Comparison of ENCODE assay signal across 12 mouse cellular contexts in the genomic region with DNA sequence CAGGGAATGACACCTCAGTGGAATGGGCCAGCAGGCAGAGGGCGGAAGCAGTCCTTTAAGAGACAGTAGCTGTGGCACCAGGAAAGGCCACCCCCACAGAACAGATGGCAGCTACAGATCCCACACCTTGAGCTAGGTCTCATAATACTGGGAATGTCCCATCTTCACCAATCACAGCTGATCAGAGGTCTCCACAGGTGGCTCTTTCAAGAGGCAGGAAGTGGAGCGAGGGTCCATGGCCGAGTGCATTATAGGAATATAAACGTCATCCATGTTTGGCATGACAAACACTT. TPM values are rescaled to one million over a fixed set of nuclear protein-coding genes. Genes with fewer than 3 reads are reported as not detected.
DNase-seq lines count a peak whose midpoint lies in the region; ATAC-seq and TF ChIP-seq lines count a peak whose summit lies in the region.
"Had no signal": no experiment of that assay in that cellular context is flagged by ENCODE, and none has a peak within 500 bp of the region (broad histone marks: within the 10 kb centered on the region; RNA-seq: fewer than 3 reads in every experiment).

No protein-coding gene starts in this region.

- H3K27ac ChIP-seq in kidney, embryonic 15.5 days, result peak overlapping the region; percentile 76; the same call in 1 of the 2 replicates
- H3K27ac ChIP-seq in CH12.LX (ENCODE audit: insufficient read depth, low read depth), result no peak overlapping the region
- 0 out of 2 replicates have a peak overlapping the region, but pooled peaks have one; percentile 70 for H3K27ac ChIP-seq in limb, embryonic 14.5 days (replicated peaks; ENCODE audit: low read depth, low read length)
- no peak overlapping the region for H3K27ac ChIP-seq in intestine, embryonic 16.5 days (ENCODE audit: low read length)
- H3K27ac ChIP-seq: heart, adult 2 months had no signal

- dilution Hi-C loops in CH12.LX (cut with MboI; ENCODE audit: extremely low pct_ligation_motif_present, extremely low pct_unique_long_range_greater_than_20kb, low sequenced_read_pairs), result no loop called here

- in situ Hi-C loops in CH12.LX (cut with MboI; ENCODE audit: low pct_ligation_motif_present, low pct_unique_long_range_greater_than_20kb, low sequenced_read_pairs), result loop anchor here (10.0 kb wide), 1 partner anchor 251 kb away; a partner anchor contains a TSS

- no peak for TF ChIP-seq RAD21 in CH12.LX (IDR thresholded peaks at IDR 0.05; ENCODE audit: low read depth, low read length)

- peaks cover 15% of the 10 kb centered on the region for H3K4me1 ChIP-seq in kidney, embryonic 15.5 days
- H3K4me1 ChIP-seq in CH12.LX (ENCODE audit: control insufficient read depth in 1 of 2, insufficient read depth in 2 of 2), result peaks cover 15 to 40% of the 10 kb centered on the region in 2 experiments
- H3K4me1 ChIP-seq in limb, embryonic 14.5 days (ENCODE audit: control insufficient read depth, insufficient read depth, low read length), result peaks cover 4% of the 10 kb centered on the region; the same call in 1 of the 2 replicates
- no peaks in the 10 kb centered on the region for H3K4me1 ChIP-seq in intestine, embryonic 16.5 days (ENCODE audit: control insufficient read depth, insufficient read depth, low read length)

- no peaks in the 10 kb centered on the region for H3K27me3 ChIP-seq in kidney, embryonic 15.5 days
- no peaks in the 10 kb centered on the region for H3K27me3 ChIP-seq in CH12.LX (replicated peaks)
- no peaks in the 10 kb centered on the region for H3K27me3 ChIP-seq in limb, embryonic 14.5 days (ENCODE audit: control insufficient read depth, insufficient read depth, low read length)
- no peaks in the 10 kb centered on the region for H3K27me3 ChIP-seq in intestine, embryonic 16.5 days (replicated peaks; ENCODE audit: control insufficient read depth, insufficient read depth, low read length)
- H3K27me3 ChIP-seq: hindbrain, embryonic 15.5 days had no signal

- TF ChIP-seq EP300 in CH12.LX (IDR thresholded peaks at IDR 0.05; ENCODE audit: low read length), result no peak

- DNase-seq in cerebellum, adult 11-12 months, result peak; percentile 28
- DNase-seq in cerebellum, postnatal 14 days, result no peak
- DNase-seq in kidney, adult 9 months, result no peak
- DNase-seq in CH12.LX (ENCODE audit: extremely low read depth), result no peak
- no peak for DNase-seq in limb, embryonic 14.5 days (ENCODE audit: low spot score)
- DNase-seq: adrenal gland, adult 2 months; cerebellum, adult 2 months; heart, adult 2 months had no signal

- no peak overlapping the region for H3K4me2 ChIP-seq in kidney, embryonic 15.5 days
- H3K4me2 ChIP-seq in CH12.LX (ENCODE audit: insufficient read depth, low read depth, poor library complexity, severe bottlenecking), result no peak overlapping the region
- H3K4me2 ChIP-seq in limb, embryonic 14.5 days (replicated peaks; ENCODE audit: low read depth, low read length, severe bottlenecking), result no peak overlapping the region
- H3K4me2 ChIP-seq in intestine, embryonic 16.5 days (ENCODE audit: low read depth, low read length), result no peak overlapping the region
- H3K4me2 ChIP-seq: hindbrain, embryonic 15.5 days had no signal

- no peak for TF ChIP-seq CTCF in CH12.LX (conservative IDR thresholded peaks at IDR 0.05 in 1 of 2, IDR thresholded peaks at IDR 0.05 in 1 of 2; ENCODE audit: low read depth in 2 of 2, low read length in 2 of 2)

- 64% methylated on average over 4 of the region's 4 CpGs for WGBS in kidney, embryonic 15.5 days
- WGBS in limb, embryonic 14.5 days, result 73% methylated on average over 4 of the region's 4 CpGs
- 69% methylated on average over 4 of the region's 4 CpGs for WGBS in intestine, embryonic 16.5 days

- H3K36me3 ChIP-seq in kidney, embryonic 15.5 days, result peaks cover 11% of the 10 kb centered on the region; the same call in 1 of the 2 replicates
- peaks cover 0 to 9% of the 10 kb centered on the region in 2 experiments for H3K36me3 ChIP-seq in CH12.LX (replicated peaks in 1 of 2; ENCODE audit: control insufficient read depth in 1 of 2, insufficient read depth in 1 of 2, low read length in 1 of 2)
- no peaks in the 10 kb centered on the region for H3K36me3 ChIP-seq in limb, embryonic 14.5 days (ENCODE audit: control insufficient read depth, insufficient read depth, low read length)
- H3K36me3 ChIP-seq in intestine, embryonic 16.5 days (ENCODE audit: control insufficient read depth, insufficient read depth, low read length), result no peaks in the 10 kb centered on the region; the same call in 1 of the 2 replicates

- no peak overlapping the region for H3K4me3 ChIP-seq in kidney, embryonic 15.5 days (replicated peaks)
- H3K4me3 ChIP-seq in CH12.LX (replicated peaks in 1 of 3; ENCODE audit: low read depth in 2 of 3, low read length in 2 of 3, poor library complexity in 1 of 3), result no peak overlapping the region
- no peak overlapping the region for H3K4me3 ChIP-seq in limb, embryonic 14.5 days (replicated peaks; ENCODE audit: low read length)
- no peak overlapping the region for H3K4me3 ChIP-seq in intestine, embryonic 16.5 days (ENCODE audit: low read length)
- H3K4me3 ChIP-seq: heart, adult 2 months; hindbrain, embryonic 15.5 days had no signal

- no peaks in the 10 kb centered on the region for H3K79me2 ChIP-seq in CH12.LX (replicated peaks; ENCODE audit: control insufficient read depth, extremely low read depth, insufficient read depth, poor library complexity, severe bottlenecking)

- TF ChIP-seq POLR2A in CH12.LX (IDR thresholded peaks at IDR 0.05; ENCODE audit: low read depth, low read length), result no peak; the same call in 1 of the 2 replicates
- no peak for TF ChIP-seq POLR2A in limb, embryonic 14.5 days (IDR thresholded peaks at IDR 0.05; ENCODE audit: borderline replicate concordance, extremely low read depth, insufficient read depth, insufficient read length)

- no peak overlapping the region for H3K9ac ChIP-seq in kidney, embryonic 15.5 days
- no peak overlapping the region for H3K9ac ChIP-seq in CH12.LX (ENCODE audit: insufficient read depth, low read depth)
- no peak overlapping the region for H3K9ac ChIP-seq in limb, embryonic 14.5 days (ENCODE audit: low read depth, low read length, severe bottlenecking)
- no peak overlapping the region for H3K9ac ChIP-seq in intestine, embryonic 16.5 days (ENCODE audit: low read depth, low read length)
- H3K9ac ChIP-seq: hindbrain, embryonic 15.5 days had no signal

- no peak for ATAC-seq in kidney, embryonic 15.5 days (replicated peaks; ENCODE audit: low FRiP score)
- ATAC-seq in limb, embryonic 14.5 days (ENCODE audit: low FRiP score, low read depth), result no peak
- no peak for ATAC-seq in monocyte, adult 5-6 weeks (replicated peaks; ENCODE audit: insufficient number of reproducible peaks, low FRiP score, low TSS enrichment, poor library complexity, severe bottlenecking)
- no peak for ATAC-seq in intestine, embryonic 16.5 days

- no peaks in the 10 kb centered on the region for H3K9me3 ChIP-seq in kidney, embryonic 15.5 days (replicated peaks)
- H3K9me3 ChIP-seq in CH12.LX (replicated peaks; ENCODE audit: low read length), result no peaks in the 10 kb centered on the region
- H3K9me3 ChIP-seq in limb, embryonic 14.5 days (ENCODE audit: control insufficient read depth, low read length), result no peaks in the 10 kb centered on the region
- H3K9me3 ChIP-seq in intestine, embryonic 16.5 days (ENCODE audit: control insufficient read depth, low read length), result no peaks in the 10 kb centered on the region
- H3K9me3 ChIP-seq: hindbrain, embryonic 15.5 days had no signal

TF ChIP-seq in CH12.LX, 34 proteins besides CTCF, POLR2A, EP300 and RAD21:
- TF ChIP-seq ELF1 (IDR thresholded peaks at IDR 0.05; ENCODE audit: low read depth, low read length), result 0 out of 2 replicates have a peak, but pooled peaks have one; percentile 17
- no peak for TF ChIP-seq MYC (IDR thresholded peaks at IDR 0.05; ENCODE audit: low read depth, low read length)
TF ChIP-seq in CH12.LX: peak in this region for 1.

RNA-seq across cellular contexts. Expression of a gene that starts 15.7 kb away (rescaled TPM):
- polyA plus RNA-seq in kidney, embryonic 15.5 days (2015; fragmentation: Nextera tagmentation; extraction: Ambion mirVana), result 6.6 and 7.0 TPM in 2 replicates
- total RNA-seq in CH12.LX (2012; rRNA removed) (15.2 and 21.7 TPM in 2 replicates), CH12.LX (2014; rRNA removed) (3.0 TPM in 2 replicates)
- polyA plus RNA-seq in CH12.LX (2012; ENCODE audit: insufficient read length, low read depth), result 6.9 and 7.7 TPM in 2 replicates
- 12.5 and 15.1 TPM in 2 replicates for polyA plus RNA-seq in limb, embryonic 14.5 days (2012; rRNA removed)
- polyA plus RNA-seq in limb, embryonic 14.5 days (2014; fragmentation: Nextera tagmentation; extraction: Ambion mirVana), result 6.4 and 7.8 TPM in 2 replicates
- total RNA-seq in monocyte, adult 5-6 weeks (2017), result 27.8 to 71.5 TPM (median 30.5 TPM) in 3 replicates
- 4.1 TPM in 2 replicates for polyA plus RNA-seq in intestine, embryonic 16.5 days (2015; fragmentation: Nextera tagmentation; extraction: Ambion mirVana)

Comparison
In these comparisons a context has a peak if more than half of its experiments do, and no peak if none do; other contexts are left out.
1. H3K27ac ChIP-seq: peak in kidney, embryonic 15.5 days (single experiment) and limb, embryonic 14.5 days (single experiment); none in CH12.LX (single experiment) and intestine, embryonic 16.5 days (single experiment).